Mouse (Mus musculus): ENCODE data around the gene Cd52. TPM values are rescaled to one million over a fixed set of nuclear protein-coding genes. Genes with fewer than 3 reads are reported as not detected.

The Cd52 gene
- polyA plus RNA-seq, 1 experiment from 2014 or later, result 2.2 TPM

DNA sequence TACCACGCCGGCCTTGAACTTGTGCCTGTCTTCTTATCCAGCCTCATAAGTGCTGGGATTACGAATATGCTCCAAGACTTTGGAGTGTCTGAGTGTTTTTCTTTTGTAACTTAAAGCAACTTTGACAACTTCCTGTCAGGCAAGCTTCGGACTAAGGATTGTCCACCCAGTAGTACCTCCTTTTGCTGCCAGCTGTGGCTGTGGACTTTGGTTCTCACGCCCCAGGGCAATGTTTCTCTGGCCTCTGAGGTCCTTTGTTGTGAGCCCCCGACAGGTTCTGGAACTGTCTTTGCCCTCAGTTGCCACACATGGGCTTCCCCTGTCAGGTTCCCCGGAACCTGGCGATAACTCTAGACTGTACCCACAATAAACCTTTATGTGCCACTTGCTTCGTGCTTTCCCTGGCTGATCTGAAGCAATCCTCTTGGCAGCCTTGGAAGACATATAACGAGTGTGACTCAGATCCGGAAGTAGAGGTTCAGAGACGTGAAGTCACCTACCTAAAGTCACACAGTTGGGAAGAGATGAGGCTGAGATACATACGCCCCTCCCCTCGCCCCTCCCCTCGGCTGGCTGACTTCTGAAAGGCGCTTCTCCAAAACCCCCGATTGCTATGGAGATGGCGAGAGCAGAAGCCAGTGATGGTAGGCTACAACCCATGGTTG lies 33.6 kb downstream of the Cd52 start:
- Histone ChIP-seq H3K36me3 (ENCODE audit: poor library complexity, severe bottlenecking) (no peaks in the 10 kb centered on the region), H3K9me3 (replicated peaks) (no peaks in the 10 kb centered on the region), H3K4me2 (no peak overlapping the region), H3K4me3 (no peak overlapping the region), H3K4me1 (peaks cover 6% of the 10 kb centered on the region; the same call in 1 of the 2 replicates), H3K27ac (no peak overlapping the region), H3K9ac (no peak overlapping the region), H3K27me3 (peaks cover 16% of the 10 kb centered on the region)
- 63% methylated on average over 18 of the region's 18 CpGs for WGBS
- no peak for ATAC-seq

DNA sequence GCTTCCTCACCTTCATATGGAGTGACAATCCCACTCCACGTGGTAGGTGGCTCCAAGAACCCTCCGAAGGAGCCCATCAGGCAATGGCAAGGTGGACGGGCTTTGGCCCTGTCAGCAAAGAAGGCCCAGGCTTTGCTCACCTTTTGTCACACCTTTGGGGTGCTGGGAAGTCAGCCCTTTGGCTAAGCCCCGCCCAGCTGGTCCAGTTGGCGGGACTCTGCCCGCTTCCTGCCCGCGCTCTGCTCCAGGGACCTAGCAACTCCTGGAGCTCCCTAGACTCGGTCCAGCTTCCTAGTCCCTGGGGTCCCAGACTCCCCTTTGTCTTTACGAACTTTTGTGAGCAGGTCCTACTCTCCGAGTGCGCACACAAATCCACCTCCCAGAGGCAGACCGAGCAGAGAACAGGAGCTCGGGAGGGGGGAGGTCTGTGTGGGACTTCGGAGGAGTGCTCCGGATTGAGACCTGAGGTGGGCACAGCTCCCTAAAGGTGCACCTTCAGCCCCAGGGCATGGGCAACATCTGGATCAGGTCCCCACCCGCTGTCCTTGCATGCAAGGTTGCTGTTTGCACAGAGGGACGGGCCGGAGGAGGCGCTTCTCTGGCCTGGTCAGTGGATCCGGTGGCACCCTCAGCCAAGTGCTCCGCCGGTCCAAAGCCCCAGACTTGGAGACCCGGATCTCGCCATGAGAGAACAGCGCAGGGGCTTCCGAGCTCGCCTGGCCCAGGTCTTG lies 34.6 kb downstream of the Cd52 start, which contains the start of gene Crybg2:
Gene Crybg2, plus strand, starts transcription at position 681 of the 731 bp plus-strand sequence.
- H3K27me3 ChIP-seq, result peaks cover 8% of the 10 kb centered on the region
- no peak within 1 kb of the TSS for H3K27ac ChIP-seq
- H3K4me3 ChIP-seq, result no peak within 1 kb of the TSS
- ATAC-seq, result no peak
- no peak within 1 kb of the TSS for H3K9ac ChIP-seq
- peaks cover 5% of the 10 kb centered on the region; the same call in 1 of the 2 replicates for H3K4me1 ChIP-seq
- H3K9me3 ChIP-seq (replicated peaks), result no peaks in the 10 kb centered on the region
- no peak within 1 kb of the TSS for H3K4me2 ChIP-seq
- no peaks in the 10 kb centered on the region for H3K36me3 ChIP-seq (ENCODE audit: poor library complexity, severe bottlenecking)
- 43% methylated on average over 28 of the region's 28 CpGs for WGBS

DNA sequence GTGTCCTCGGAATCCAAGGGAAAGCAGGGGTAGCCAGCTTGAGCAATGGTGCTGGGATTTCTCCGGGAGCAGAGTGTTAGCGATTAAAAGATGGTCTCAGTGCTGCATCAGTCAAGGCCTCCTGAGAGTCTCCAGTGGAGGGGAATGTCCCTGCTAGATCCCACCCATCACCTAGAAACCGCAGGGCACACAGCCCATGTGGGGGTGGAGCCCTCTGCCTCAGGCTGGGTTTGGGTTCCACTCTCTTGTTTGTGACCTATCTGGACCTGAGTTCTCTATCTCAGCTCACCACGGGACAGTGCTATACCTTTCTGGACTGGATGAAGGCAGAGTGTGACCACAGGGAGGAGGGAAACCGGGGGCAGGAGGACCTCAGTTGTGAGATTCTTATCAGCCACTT lies 36.0 kb downstream of the Cd52 start:
- H3K27me3 ChIP-seq, result no peaks in the 10 kb centered on the region
- no peak overlapping the region for H3K9ac ChIP-seq
- H3K27ac ChIP-seq, result no peak overlapping the region
- H3K4me1 ChIP-seq, result peaks cover 5% of the 10 kb centered on the region; the same call in 1 of the 2 replicates
- no peaks in the 10 kb centered on the region for H3K9me3 ChIP-seq (replicated peaks)
- 88% methylated on average over 6 of the region's 6 CpGs for WGBS
- ATAC-seq, result no peak
- no peaks in the 10 kb centered on the region for H3K36me3 ChIP-seq (ENCODE audit: poor library complexity, severe bottlenecking)
- H3K4me2 ChIP-seq, result no peak overlapping the region
- H3K4me3 ChIP-seq, result no peak overlapping the region

DNA sequence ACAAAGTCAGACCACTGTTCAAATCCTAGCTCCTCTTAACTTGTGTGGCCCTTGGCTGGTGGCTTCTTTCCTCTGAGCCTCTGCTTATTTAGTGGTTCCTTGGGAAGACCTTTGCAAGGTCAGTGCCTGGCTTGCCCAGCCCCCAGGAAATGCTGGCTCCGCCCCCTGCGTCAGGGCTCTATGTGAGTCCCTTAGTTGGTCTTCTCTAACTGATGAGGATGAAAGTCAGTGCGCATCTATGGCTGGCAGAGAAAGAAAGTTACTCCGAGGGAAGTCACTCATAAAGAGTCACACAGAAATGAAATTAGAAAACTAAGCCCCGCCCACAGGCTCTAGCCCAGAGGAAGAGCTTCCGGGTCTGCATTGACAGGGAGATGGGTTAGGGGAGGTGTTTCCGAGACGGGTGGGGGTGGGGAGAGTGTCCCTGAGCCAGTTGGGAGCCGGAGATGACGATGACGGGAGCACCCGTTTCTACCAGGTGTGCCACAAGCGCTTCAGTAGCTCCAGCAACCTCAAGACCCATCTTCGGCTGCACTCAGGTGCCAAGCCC lies 36.6 kb downstream of the Cd52 start:
- no peak overlapping the region for H3K4me3 ChIP-seq
- H3K9me3 ChIP-seq (replicated peaks), result no peaks in the 10 kb centered on the region
- H3K36me3 ChIP-seq (ENCODE audit: poor library complexity, severe bottlenecking), result no peaks in the 10 kb centered on the region
- ATAC-seq, result no peak
- H3K4me1 ChIP-seq, result peaks cover 5% of the 10 kb centered on the region; the same call in 1 of the 2 replicates
- no peaks in the 10 kb centered on the region for H3K27me3 ChIP-seq
- no peak overlapping the region for H3K4me2 ChIP-seq
- H3K9ac ChIP-seq, result no peak overlapping the region
- no peak overlapping the region for H3K27ac ChIP-seq
- whole genome bisulfite sequencing, result 40% methylated on average over 14 of the region's 14 CpGs

DNA sequence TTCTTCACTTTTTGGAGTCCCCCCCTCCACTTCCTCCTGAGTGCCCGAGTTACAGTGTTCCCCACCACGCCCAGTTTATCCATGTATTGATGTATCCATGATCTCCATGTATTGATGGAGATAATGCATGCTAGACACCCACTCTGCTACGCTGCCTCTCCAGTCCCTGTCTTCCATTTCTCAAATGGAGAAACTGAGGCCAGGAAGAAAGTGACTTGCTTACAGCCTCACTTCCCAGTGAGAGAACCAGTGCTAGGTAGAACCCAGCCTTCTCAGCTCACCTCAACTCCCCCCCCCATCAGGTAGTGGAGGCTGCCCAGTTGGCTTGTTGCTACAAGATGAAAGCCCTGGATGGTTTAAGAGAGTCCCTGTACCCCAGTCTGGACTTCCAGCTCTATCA lies 41.3 kb downstream of the Cd52 start, which contains the start of gene Zfp683:
Gene Zfp683, plus strand, starts transcription at position 301 of the 400 bp plus-strand sequence.
- no peak within 1 kb of the TSS for H3K27ac ChIP-seq
- H3K9ac ChIP-seq, result no peak within 1 kb of the TSS
- no peaks in the 10 kb centered on the region for H3K27me3 ChIP-seq
- 87% methylated on average over 3 of the region's 3 CpGs for WGBS
- no peak for ATAC-seq
- H3K4me1 ChIP-seq, result peaks cover 9% of the 10 kb centered on the region
- no peak within 1 kb of the TSS for H3K4me2 ChIP-seq
- no peaks in the 10 kb centered on the region for H3K9me3 ChIP-seq (replicated peaks)
- no peaks in the 10 kb centered on the region for H3K36me3 ChIP-seq (ENCODE audit: poor library complexity, severe bottlenecking)
- H3K4me3 ChIP-seq, result no peak within 1 kb of the TSS

DNA sequence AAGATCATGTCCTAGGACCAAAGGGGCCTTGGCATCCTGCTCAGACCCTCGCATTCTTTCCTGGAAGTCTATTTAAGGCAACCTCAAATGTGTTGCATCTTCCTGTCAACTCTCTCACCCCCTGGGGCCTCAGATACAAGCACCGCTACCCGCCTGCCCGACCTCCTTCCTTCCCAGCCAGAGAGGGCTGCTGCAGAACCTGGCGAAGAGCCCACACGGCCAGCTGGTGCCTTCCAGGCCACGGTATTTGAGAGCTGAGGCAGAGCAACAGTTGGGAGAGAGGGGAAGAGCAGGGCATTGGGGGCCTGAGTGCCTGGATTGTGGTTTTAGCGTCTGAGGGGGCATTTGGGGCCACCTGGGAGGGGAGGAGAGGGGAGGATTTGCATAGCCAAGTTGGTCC lies 42.3 kb downstream of the Cd52 start:
- ATAC-seq, result no peak
- 25% methylated on average over 8 of the region's 8 CpGs for WGBS
- Histone ChIP-seq H3K4me3 (no peak overlapping the region), H3K4me2 (no peak overlapping the region), H3K9ac (no peak overlapping the region), H3K36me3 (ENCODE audit: poor library complexity, severe bottlenecking) (no peaks in the 10 kb centered on the region), H3K27me3 (no peaks in the 10 kb centered on the region), H3K4me1 (peaks cover 6% of the 10 kb centered on the region), H3K27ac (no peak overlapping the region), H3K9me3 (replicated peaks) (no peaks in the 10 kb centered on the region)

DNA sequence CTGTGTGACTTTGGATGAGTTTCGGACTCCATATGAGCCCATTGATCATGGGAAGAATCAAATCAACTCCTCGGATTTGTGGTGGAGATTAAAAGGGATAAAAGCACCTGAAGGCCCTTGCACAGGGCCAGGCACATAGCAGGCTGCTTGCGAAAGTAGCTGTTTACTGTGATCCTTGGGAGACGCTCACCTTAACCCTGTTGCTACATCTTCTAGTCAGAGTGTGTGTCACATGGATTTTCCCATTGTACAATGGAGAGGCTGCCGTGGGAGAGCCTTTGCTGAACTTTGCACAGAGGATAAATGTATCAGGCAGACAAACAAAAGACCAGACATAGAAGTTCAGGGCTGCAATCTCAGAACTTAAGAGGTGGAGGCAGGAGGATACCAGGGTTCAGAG lies 43.0 kb downstream of the Cd52 start:
- ATAC-seq, result no peak
- Histone ChIP-seq H3K27me3 (no peaks in the 10 kb centered on the region), H3K27ac (no peak overlapping the region), H3K36me3 (ENCODE audit: poor library complexity, severe bottlenecking) (no peaks in the 10 kb centered on the region), H3K4me3 (no peak overlapping the region), H3K4me2 (no peak overlapping the region), H3K9me3 (replicated peaks) (no peaks in the 10 kb centered on the region), H3K4me1 (peaks cover 6% of the 10 kb centered on the region), H3K9ac (no peak overlapping the region)
- WGBS, result 82% methylated on average over 5 of the region's 5 CpGs

DNA sequence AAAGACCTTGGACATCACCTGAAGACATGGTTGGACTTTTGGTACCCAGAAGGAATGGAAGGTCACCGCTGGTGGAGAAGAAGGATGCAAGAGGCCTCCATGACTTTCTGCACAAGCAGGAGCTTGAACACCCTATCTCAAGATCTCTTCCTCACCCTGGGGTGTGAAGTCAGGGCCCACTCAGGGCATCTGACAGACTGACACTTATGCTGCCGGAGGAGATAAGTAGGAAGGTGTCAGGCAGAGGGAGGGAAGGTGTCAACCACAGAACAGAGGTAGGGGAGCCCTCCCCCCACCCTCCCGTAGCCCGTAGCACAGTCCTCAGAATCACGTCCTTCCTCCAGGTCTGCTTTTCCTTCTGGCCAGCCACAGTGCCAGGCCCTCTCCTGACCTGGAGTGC lies 47.2 kb downstream of the Cd52 start:
- no peak for ATAC-seq
- Histone ChIP-seq H3K9me3 (replicated peaks) (no peaks in the 10 kb centered on the region), H3K9ac (no peak overlapping the region), H3K36me3 (ENCODE audit: poor library complexity, severe bottlenecking) (no peaks in the 10 kb centered on the region), H3K4me2 (no peak overlapping the region), H3K27ac (no peak overlapping the region), H3K27me3 (no peaks in the 10 kb centered on the region), H3K4me1 (peaks cover 2% of the 10 kb centered on the region), H3K4me3 (no peak overlapping the region)
- 86% methylated on average over 5 of the region's 5 CpGs for WGBS

DNA sequence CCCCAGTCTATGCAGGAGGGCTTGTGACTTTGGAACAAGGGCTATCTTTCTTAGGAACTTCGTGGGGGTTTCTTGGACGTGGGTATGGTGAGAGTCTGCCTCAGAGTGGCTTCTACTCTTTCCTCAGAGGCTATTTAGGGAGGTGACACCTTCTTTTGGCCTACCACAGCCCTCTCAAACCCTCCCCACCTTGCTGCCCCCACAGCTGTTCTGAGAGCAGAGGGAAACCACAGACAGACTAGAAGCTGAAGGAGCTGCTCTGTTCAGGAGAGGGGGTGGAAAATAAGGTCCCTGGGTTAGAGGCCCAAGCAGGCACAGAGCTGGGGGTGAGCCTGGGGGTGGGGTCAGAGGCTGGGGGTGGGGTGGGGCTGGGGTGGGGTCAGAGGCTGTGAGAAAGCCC lies 51.8 kb downstream of the Cd52 start:
- ATAC-seq, result no peak
- H3K4me2 ChIP-seq, result no peak overlapping the region
- H3K9ac ChIP-seq, result no peak overlapping the region
- no peaks in the 10 kb centered on the region for H3K27me3 ChIP-seq
- no peak overlapping the region for H3K4me3 ChIP-seq
- peaks cover 6% of the 10 kb centered on the region; the same call in 1 of the 2 replicates for H3K4me1 ChIP-seq
- no peaks in the 10 kb centered on the region for H3K36me3 ChIP-seq (ENCODE audit: poor library complexity, severe bottlenecking)
- 63% methylated on average over 2 of the region's 2 CpGs for WGBS
- no peak overlapping the region for H3K27ac ChIP-seq
- no peaks in the 10 kb centered on the region for H3K9me3 ChIP-seq (replicated peaks)

DNA sequence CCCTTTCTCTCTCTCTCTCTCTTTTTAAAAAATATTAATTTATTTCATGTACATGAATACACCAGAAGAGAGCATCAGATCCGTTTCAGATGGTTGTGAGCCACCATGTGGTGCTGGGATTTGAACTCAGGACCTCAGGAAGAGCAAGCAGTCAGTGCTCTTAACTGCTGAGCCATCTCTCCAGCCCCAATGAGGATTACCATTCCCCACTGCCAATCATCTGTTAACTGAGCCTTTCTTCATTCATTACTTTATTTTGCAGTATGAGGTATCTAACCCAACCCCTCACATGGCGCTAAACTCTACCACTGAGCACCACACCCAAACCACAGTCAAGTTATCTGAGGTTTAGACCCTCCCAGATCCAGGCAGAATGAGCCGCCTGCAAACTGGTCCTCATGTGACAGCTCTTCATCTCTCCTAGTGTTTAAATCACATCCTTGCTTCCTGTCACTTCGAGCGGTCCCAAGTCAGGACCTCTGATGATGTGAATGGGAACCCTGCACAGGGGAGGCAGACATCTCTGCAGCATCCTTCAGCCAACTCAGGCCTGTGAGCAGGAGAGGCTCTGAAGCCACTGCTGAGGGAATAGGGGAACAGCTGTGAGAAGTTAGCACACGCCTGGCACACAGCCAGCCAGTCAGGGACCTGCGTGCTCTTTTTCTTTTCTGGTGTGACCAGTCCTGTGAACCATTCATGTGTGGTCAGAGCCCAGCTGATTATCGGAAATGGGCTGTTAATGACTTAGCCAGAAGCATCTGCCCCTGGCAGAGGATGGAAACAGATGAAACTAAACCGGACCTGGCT lies 53.4 kb downstream of the Cd52 start:
- ATAC-seq, result no peak
- Histone ChIP-seq H3K9me3 (replicated peaks) (no peaks in the 10 kb centered on the region), H3K4me2 (no peak overlapping the region), H3K36me3 (ENCODE audit: poor library complexity, severe bottlenecking) (no peaks in the 10 kb centered on the region), H3K27me3 (no peaks in the 10 kb centered on the region), H3K27ac (peak overlapping the region; percentile 40; the same call in 1 of the 2 replicates), H3K4me3 (no peak overlapping the region), H3K4me1 (peaks cover 6% of the 10 kb centered on the region; the same call in 1 of the 2 replicates), H3K9ac (no peak overlapping the region)
- WGBS, result 62% methylated on average over 9 of the region's 9 CpGs

DNA sequence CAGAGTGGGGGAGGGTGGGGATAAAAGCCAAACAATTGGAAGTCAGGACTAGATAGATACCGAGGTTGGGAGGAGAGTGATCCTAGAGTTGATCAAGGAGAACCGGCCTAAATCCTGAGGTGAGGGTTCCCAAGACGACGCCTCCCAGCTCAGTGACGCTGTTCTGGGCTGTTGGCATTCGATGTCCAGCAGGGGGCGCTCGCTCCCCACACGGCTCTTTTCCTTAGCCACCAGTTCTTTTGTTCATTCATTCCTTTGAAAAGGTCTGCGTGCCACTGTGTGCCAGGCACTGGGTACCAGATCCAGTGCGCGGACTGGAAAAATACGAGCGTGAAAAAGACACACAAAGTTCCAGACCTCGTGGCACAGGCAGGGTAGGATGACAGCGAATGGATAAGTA lies 58.9 kb downstream of the Cd52 start:
- H3K4me2 ChIP-seq, result peak overlapping the region; percentile 22; the same call in 1 of the 2 replicates
- H3K4me3 ChIP-seq, result no peak overlapping the region
- peaks cover 4% of the 10 kb centered on the region; the same call in 1 of the 2 replicates for H3K27me3 ChIP-seq
- no peaks in the 10 kb centered on the region for H3K9me3 ChIP-seq (replicated peaks)
- H3K36me3 ChIP-seq (ENCODE audit: poor library complexity, severe bottlenecking), result no peaks in the 10 kb centered on the region
- 3% methylated on average over 16 of the region's 16 CpGs for WGBS
- no peaks in the 10 kb centered on the region for H3K4me1 ChIP-seq
- ATAC-seq, result peak; percentile 51; the same call in 1 of the 2 replicates
- H3K9ac ChIP-seq, result no peak overlapping the region
- H3K27ac ChIP-seq, result no peak overlapping the region

All from forebrain, embryonic 13.5 days (tissue).